Mouse (Mus musculus) heart, postnatal 0 days (tissue): Measurements from ENCODE around the gene Crtc3.

ENCODE experiments used
- CTCF ChIP-seq: IDR thresholded peaks from 2 replicates; pipeline ENCODE4 v1.5.1; 2016; ENCODE audit warnings: antibody characterized with exemption, control low read depth, low read depth
- EP300 ChIP-seq: IDR thresholded peaks from 2 replicates; pipeline ENCODE4 v1.6.1; 2016; ENCODE audit warnings: antibody characterized with exemption, low read depth

DNA sequence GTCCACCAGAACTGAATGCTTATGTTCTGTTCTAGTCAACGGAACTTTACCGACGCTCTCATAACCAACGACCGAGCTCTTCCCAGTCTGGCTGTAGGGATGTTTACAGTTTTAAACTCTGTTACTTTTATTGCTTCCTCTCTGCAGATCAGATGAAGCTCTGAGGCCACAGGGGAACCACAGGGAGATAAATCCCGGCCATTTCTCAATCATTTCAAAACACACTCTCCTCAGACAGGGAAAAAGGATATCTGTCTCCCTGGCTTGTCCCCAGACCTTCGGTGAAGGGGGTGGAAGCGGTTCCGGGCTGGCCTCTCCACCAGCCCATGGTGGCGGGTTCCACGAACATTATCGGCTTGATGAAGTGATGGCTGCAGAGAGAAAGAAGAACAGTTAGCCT, 59.3 kb downstream of the Crtc3 start:
- no peak for TF ChIP-seq CTCF
- TF ChIP-seq EP300 = no peak
